In genomic region chr5:9661870-9662589, GRCm38 (mm10) we compare ENCODE assay signal across 13 mouse cellular contexts.
DNase-seq lines count a peak whose midpoint lies in the region; ATAC-seq and TF ChIP-seq lines count a peak whose summit lies in the region.
"Had no signal": no experiment of that assay in that cellular context is flagged by ENCODE, and none has a peak within 500 bp of the region (broad histone marks: within the 10 kb centered on the region; RNA-seq: fewer than 3 reads in every experiment).

No protein-coding gene starts in this region.

- H3K36me3 ChIP-seq in neural tube, embryonic 15.5 days = no peaks in the 10 kb centered on the region
- H3K36me3 ChIP-seq in lung, postnatal 0 days (ENCODE audit: insufficient read depth, low read length) = no peaks in the 10 kb centered on the region
- H3K36me3 ChIP-seq: embryonic facial prominence, embryonic 13.5 days; heart, embryonic 15.5 days had no signal

- peak; percentile 84 for ATAC-seq in frontal cortex, adult (ENCODE audit: low TSS enrichment)
- ATAC-seq in neural tube, embryonic 15.5 days (ENCODE audit: low FRiP score) = peak; percentile 59
- ATAC-seq in lung, postnatal 0 days = no peak

- H3K27ac ChIP-seq in neural tube, embryonic 15.5 days (replicated peaks) = peak overlapping the region; percentile 51; the same call in 1 of the 2 replicates
- H3K27ac ChIP-seq in lung, postnatal 0 days (ENCODE audit: low read length) = no peak overlapping the region
- H3K27ac ChIP-seq: embryonic facial prominence, embryonic 13.5 days; heart, embryonic 15.5 days had no signal

- DNase-seq in brain, embryonic 18.5 days (ENCODE audit: low read depth, low spot score) = peak; percentile 52
- peak; percentile 28 to 33 for DNase-seq in layer of hippocampus, postnatal 25 days (ENCODE audit: extremely low spot score in 1 of 2, low spot score in 1 of 2)
- DNase-seq in gastrocnemius, adult 8-10 months (ENCODE audit: low spot score in 2 of 2) = no peak
- no peak for DNase-seq in lung, postnatal 0 days (ENCODE audit: low spot score)
- DNase-seq in thymus, postnatal 14 days = no peak
- DNase-seq in heart, adult 8-10 months (ENCODE audit: low spot score) = no peak
- DNase-seq: kidney, postnatal 4 days; lung, postnatal 36 days; thymus, postnatal 25 days had no signal

- H3K4me1 ChIP-seq in neural tube, embryonic 15.5 days = peaks cover 4% of the 10 kb centered on the region; the same call in 1 of the 2 replicates
- no peaks in the 10 kb centered on the region for H3K4me1 ChIP-seq in lung, postnatal 0 days (ENCODE audit: insufficient read depth, low read depth, low read length)
- H3K4me1 ChIP-seq: embryonic facial prominence, embryonic 13.5 days; heart, embryonic 15.5 days had no signal

- TF ChIP-seq CTCF in lung, postnatal 0 days (IDR thresholded peaks at IDR 0.05) = no peak

- no peak for TF ChIP-seq EP300 in lung, postnatal 0 days (IDR thresholded peaks at IDR 0.05)

- H3K4me3 ChIP-seq in neural tube, embryonic 15.5 days (replicated peaks) = no peak overlapping the region
- H3K4me3 ChIP-seq in lung, postnatal 0 days (ENCODE audit: low read depth, low read length) = no peak overlapping the region
- H3K4me3 ChIP-seq: embryonic facial prominence, embryonic 13.5 days; heart, embryonic 15.5 days had no signal

- H3K27me3 ChIP-seq in neural tube, embryonic 15.5 days (replicated peaks) = no peaks in the 10 kb centered on the region
- H3K27me3 ChIP-seq in lung, postnatal 0 days (replicated peaks; ENCODE audit: insufficient read depth, low read length) = no peaks in the 10 kb centered on the region
- H3K27me3 ChIP-seq: embryonic facial prominence, embryonic 13.5 days; heart, embryonic 15.5 days had no signal

- WGBS in neural tube, embryonic 15.5 days = 60% methylated on average over 9 of the region's 9 CpGs
- WGBS in lung, postnatal 0 days = 47% methylated on average over 9 of the region's 9 CpGs

- H3K9ac ChIP-seq in neural tube, embryonic 15.5 days (replicated peaks) = no peak overlapping the region
- H3K9ac ChIP-seq in lung, postnatal 0 days (replicated peaks; ENCODE audit: low read depth) = no peak overlapping the region
- H3K9ac ChIP-seq: embryonic facial prominence, embryonic 13.5 days; heart, embryonic 15.5 days had no signal

- H3K9me3 ChIP-seq in neural tube, embryonic 15.5 days (replicated peaks) = no peaks in the 10 kb centered on the region
- H3K9me3 ChIP-seq in lung, postnatal 0 days (ENCODE audit: low read length) = no peaks in the 10 kb centered on the region
- H3K9me3 ChIP-seq: embryonic facial prominence, embryonic 13.5 days; heart, embryonic 15.5 days had no signal

- no peak overlapping the region for H3K4me2 ChIP-seq in neural tube, embryonic 15.5 days
- H3K4me2 ChIP-seq in lung, postnatal 0 days (replicated peaks; ENCODE audit: low read depth, low read length) = no peak overlapping the region
- H3K4me2 ChIP-seq: embryonic facial prominence, embryonic 13.5 days; heart, embryonic 15.5 days had no signal

Comparison
In these comparisons a context has a peak if more than half of its experiments do, and no peak if none do; other contexts are left out.
1. DNase-seq: peak in brain, embryonic 18.5 days (single experiment) and layer of hippocampus, postnatal 25 days (2 of 2); none in gastrocnemius, adult 8-10 months (0 of 2), lung, postnatal 0 days (single experiment), thymus, postnatal 14 days (single experiment) and heart, adult 8-10 months (single experiment).